Mouse (Mus musculus) cerebellum, adult 11-12 months (tissue): ENCODE measurements around the gene Pias4.
A peak's percentile ranks its signal among the peaks of the same experiment; 100 is the strongest.
"Not testable (repeated sequence)": the region's sequence is repeated elsewhere in the genome, so short reads cannot be mapped to it uniquely, and the experiment has no call there.

Source experiments
- DNase-seq: peaks from one replicate; pipeline ENCODE4 v3.0.0; 2022

Pias4 gene

DNA sequence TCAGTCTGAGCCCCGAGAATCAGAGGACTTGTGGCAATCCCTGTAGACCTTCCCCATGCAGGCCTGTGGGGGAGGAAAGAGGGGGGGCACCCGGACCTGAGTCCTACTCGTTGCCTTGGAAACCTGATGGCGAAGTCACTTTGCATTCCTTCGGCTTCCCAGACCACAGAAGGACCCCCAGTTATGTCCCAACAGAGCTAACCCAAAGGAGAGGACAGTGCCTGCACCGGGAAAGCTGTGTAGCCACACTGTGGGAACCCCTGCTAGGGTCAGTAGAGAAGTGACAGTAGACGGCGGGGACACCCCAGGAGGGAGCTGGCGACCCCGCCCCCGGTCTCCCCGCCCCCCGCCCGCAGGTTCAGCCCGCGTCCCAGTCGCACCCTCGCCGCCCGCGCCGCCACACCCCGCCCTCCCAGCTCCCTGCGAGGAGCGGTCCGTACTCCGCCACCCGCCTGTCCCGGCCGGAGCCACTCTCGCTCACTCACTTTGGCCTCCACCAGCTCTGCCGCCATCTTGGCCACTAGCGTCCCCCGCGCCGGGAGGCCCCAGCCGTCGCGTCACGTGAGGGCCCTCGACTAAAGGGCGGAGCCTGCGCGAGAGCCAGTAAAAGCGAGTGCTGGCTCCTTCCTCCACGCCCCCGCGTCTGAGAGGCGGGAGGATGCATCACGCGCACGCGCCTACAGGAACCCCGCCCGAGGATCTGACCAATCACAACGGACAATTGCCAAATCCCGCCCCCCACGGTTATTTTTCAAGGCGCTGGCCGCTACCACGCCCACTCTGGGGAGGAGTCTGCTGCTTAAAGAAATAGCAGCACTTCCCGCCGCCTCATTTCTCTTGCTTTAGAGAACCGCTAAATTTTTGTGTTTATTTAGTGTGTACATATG, at the start of gene Pias4:
Gene Pias4, minus strand, starts transcription at position 724 of the 887 bp plus-strand sequence.
- peak; percentile 100 for DNase-seq

DNA sequence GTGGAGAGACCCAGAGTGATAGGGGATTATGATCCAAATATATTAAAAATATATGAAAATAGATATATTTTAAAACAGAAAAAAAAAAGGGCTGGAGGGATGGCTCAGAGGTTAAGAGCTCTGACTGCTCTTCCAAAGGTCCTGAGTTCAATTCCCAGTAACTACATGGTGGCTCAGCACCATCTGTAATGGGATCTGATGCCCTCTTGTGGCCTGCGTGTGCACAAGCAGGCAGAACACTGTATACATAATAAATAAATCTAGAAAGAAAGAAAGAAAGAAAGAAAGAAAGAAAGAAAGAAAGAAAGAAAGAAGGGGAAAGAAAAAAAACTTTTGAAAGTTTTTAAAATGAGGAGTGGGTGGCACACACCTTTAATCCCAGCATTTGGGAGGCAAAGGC, 49.5 kb upstream of the Pias4 start:
- not testable (repeated sequence) for DNase-seq

DNA sequence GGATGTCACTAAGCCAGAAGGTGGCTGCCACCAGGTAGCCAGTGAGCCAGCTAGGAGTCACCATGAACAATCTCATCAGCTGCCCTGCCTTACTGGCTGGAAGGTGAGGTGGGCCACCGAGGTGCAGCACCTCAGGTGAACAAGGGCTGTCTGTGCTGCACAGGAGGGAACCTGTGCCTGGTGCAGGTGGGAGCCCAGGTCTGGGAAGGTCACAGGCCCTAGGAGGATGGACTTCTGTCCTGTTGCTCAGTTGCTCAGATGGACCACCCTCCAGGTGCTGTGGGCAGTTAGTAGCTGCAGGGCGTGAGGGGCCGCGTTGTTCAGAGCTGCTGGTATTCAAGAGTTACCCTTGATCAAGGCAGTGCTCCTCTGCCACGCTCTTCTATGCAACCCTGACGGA, 49.1 kb upstream of the Pias4 start:
- DNase-seq = no peak

DNA sequence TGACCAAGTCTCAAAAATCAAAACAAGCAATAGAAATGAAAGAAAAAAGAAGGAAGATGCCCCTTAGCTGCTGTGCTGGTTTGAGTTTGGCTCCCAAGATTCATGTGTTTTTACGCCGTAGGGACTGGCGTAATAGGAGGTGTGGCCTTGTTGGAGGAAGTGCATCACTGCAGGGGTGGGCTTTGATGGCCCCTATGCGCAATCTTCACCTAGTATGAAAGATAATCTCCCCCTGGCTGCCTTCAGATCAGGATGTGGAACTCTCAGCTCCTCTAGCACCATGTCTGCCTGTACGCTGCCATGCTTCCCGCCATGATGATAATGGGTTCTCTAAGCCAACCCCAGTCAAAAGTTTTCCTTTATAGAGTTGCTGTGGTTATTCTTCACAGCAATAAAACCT, 48.5 kb upstream of the Pias4 start:
- no peak for DNase-seq

DNA sequence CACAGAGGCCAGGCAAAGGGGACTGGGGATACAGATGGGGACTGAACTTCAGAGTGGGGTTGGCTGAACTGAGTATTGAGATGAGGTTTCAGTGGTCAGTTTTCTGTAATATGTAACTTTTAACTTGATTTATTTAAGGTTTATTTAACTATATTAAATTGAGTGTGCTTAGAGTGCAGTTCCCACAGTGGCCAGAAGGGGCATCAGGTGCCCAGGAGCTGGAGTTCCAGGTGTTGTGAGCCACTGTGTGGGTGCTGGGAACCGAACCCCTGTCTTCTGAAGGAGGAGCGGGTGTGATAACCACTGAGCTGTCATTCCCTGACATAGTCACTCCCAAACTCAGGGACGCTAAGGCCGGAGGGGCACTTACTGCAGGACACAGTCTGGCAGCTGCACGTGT, 42.4 kb upstream of the Pias4 start:
- no peak for DNase-seq

DNA sequence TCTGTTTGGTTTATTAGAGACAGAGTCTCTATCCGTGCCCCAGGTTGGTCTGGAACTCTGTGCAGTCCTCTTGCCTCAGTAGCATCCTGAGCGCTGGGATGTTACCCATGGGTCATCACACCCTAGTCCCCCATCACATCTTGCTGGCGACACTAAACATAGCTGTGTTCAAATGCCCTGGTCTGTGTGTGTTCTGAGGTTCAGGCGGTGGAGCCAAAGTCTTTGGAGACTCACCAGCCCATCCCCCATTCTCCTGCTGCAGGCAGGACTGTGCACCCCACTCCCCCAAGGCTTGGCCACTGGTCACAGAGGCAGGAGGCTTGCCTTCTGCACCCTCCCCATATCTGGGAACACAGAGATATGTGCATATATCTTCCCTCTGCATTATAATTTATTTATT, 36.4 kb upstream of the Pias4 start:
- DNase-seq = no peak

DNA sequence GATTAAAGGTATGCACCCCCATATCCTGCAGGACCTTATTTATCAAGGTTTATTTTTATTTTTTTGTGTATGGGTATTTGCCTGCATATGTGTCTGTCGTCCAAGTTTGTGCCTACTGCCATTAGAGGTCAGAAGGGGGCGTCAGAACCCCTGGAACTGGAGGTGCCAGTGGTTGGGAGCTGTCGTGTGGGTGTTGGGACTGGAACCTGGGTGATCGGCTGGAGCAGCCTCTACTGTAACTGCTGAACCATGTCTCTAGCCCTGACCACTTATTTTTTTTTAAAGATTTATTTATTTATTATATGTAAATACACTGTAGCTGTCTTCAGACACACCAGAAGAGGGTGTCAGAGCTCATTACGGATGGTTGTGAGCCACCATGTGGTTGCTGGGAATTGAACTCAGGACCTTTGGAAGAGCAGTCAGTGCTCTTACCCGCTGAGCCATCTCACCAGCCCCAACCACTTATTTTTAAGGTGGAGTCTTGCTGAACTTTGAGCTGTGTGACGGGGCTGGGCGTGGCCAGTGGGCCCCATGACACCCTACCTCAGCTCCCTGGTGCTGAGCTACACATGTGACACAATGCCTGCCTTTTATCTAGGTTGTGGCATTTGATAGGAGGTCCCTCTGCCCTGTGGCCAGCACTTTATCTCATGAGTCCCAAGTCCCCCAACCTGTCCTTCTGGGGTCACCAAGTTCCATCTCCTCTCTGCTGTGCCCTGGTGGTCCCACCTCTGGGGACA, 35.4 kb upstream of the Pias4 start:
- DNase-seq = no peak

DNA sequence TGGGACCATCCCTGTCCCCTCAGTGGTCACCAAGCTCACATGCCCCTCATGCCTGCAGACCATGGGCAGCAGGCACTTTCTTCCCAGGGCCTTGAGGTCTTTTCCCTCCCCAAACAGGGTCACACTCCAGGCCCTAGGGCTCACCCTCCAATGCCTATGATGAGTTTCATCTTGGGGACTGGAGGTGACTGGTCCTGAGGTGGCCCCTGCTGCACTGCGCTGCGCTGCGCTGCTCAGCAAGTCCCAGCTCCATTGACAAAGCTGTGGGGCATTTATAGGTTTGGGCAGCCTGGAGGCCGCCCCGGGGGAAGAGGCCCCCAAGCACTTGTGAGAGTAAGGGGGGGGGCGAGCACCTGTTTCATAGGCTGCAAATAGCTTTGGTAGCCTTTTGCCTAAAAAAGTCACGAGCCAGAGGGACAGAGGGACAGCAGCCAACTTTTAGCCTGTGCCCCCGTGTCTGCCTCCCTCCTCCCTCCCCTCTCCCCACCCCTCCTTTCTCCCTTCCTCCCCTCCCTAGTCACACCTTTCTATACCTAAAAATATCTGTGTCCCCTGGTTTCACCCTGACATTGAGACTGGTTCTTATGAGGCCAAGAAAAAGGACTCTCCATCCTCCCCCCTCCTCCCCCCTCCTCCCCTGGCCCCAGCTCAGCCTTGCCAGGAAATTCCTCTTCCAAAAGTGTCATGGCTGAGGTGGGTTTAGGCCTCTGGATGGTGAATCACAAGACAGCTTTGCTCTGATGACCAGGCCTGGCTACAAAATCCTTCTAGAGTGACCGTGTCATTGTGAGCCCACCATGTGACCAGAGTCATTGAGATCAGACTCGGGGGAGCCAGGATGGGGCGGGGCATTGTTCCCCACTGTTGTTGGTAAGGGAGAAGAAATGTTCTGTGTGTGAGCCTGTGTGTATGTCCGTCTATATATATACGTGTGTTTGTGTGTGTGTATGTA, 34.4 kb upstream of the Pias4 start, which contains the start of gene Nmrk2:
Gene Nmrk2, minus strand, starts transcription at position 245 of the 952 bp plus-strand sequence.
- no peak for DNase-seq

DNA sequence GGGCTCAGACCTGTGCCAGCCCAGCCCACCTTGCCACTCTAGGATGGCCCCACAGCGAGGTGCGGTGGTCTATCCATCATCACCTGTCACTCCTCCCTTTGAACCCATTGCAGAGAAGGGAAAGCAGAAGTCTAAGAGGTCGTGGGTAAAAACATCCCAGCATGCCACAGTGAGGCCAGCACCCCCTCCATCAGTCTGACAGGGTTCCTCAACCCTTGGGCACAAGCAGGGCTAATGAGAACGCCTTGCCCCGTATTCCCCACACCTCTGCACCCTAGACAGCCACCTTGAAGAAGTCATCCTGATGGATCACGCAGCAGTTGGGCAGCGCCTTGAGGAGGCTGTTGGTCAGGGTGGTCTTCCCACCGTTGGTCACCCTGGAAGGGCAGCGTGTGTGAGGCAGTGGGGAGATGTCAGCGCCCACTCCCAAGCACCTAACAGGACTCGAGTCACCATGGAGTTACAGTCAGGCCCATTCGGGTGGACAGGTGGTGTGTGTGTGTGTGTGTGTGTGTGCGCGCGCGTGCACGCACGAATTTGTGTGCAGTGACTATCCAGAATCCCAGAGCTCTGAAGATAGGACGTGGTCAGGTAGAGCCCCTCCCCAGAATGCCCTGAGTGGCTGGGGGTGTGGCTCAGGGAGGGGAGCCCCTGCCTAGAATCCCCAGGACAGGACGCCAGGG, 33.0 kb upstream of the Pias4 start:
- no peak for DNase-seq

DNA sequence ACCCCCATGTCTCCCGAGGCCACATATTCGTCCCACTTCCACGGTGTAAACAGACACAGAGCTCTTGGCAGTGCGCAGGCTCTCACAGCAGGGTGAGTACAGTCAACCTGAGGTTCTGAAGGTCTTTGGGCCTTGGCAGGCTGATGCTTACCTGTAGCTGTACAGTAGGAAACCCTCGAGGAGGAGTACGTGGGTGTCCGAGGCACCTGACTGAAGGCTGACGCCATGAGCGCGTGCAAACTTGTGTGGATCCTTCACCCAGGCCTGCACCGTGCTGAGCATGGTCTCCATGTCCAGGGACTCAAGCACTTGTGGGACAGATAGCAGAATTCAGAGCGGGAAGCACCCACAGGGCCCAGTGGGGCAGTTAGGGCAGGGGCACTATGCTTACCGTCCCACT, 32.4 kb upstream of the Pias4 start:
- no peak for DNase-seq

DNA sequence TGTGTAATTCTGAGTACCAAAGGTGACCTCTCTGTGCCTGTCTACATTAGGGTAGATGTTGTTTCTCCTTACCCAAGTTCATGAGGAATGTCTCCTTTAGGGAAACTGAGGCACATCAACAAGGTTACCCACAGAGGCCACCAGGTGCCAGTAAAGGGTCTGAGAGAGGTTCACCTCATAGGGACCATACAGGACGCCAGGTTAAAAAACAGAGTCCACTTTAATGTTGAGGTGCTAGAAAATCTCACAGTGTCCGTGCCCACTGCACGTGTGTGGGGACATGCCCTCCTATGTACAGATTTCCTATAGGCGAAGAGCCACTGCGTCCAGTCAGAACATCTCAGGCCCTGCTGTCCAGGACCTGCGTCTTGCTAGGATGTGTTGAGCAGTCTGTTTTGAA, 31.3 kb upstream of the Pias4 start:
- no peak for DNase-seq

DNA sequence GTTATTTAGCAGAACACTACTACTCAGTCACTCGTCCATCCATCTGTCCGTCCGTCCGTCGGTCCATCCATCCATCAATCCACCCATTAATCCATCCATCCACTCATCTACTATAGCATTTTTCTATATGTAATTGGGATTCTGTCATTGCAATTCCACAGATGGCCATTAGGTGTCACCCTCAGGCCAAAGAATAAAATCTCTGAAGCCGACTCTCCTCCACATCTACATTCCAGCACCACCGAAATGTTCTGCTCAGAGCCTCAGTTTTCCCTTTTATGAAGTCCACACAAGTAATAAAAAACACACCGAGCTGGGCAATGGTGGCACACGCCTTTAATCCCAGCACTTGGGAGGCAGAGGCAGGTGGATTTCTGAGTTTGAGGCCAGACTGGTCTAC, 30.5 kb upstream of the Pias4 start:
- no peak for DNase-seq

DNA sequence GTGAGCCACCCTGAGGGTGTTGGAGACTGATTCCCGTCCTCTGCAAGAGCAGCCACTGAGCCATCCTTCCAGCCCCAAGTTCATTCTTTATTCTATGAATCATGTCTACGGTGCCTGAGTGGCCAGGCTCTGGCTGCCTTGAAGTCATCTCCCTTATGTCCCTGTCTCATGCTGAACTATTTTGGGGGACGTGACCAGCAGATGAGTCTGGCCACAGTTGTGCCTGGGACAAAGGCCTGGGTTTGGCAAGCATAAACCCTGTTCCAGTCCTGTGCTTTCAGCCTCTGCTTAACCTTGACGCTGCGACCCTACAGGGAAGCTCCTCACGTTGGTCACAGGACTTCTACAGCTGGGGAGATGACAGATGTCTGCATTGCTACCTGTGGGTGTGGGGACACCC, 29.6 kb upstream of the Pias4 start:
- no peak for DNase-seq

DNA sequence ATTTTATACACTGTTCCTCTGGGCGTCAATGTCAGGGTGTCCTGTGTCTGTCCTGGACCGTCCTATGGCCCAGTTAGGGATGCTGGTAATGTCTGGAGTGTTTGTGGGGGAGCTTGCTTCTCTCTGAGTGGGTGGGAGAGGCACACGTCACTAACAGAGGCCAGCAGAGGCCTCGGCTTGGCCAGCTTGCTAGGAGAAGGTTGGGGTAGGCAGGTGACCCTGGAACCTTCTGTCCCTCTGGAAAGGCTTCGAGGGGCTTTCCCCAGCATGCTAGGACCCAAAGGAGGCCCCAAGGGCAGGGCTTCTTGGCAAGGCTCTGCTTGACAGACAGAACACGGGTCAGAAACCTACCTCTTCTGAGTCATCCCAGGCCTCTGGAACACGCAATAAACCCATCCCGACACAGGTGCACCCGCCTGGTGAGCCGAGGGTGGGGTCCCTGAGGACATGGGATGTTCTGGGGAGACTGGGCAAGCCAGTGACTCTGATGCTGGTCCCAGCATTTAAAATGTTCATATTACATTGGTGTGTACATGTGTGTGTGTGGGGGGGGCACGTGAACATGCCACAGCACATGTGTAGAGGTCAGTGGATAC, 28.8 kb upstream of the Pias4 start:
- no peak for DNase-seq

DNA sequence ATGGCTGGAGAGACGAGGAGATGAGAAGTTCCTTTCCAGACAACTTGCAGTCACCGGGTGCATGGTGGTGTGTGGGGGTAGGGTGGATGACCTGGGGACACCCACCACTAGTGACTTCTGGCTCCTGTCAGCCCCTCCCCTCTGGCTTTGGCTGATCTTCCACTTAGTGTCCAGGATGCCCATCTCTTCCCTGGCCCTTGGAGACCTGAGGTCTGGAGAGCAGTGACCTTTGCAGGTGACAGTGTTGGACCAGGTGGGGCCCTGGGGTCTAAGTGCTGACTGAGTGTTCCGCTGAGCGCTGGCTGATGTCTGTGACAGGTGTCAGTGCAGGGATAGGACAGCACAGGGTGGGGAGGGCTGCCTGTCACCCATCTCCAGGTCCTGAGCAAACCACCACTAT, 27.6 kb upstream of the Pias4 start:
- no peak for DNase-seq

DNA sequence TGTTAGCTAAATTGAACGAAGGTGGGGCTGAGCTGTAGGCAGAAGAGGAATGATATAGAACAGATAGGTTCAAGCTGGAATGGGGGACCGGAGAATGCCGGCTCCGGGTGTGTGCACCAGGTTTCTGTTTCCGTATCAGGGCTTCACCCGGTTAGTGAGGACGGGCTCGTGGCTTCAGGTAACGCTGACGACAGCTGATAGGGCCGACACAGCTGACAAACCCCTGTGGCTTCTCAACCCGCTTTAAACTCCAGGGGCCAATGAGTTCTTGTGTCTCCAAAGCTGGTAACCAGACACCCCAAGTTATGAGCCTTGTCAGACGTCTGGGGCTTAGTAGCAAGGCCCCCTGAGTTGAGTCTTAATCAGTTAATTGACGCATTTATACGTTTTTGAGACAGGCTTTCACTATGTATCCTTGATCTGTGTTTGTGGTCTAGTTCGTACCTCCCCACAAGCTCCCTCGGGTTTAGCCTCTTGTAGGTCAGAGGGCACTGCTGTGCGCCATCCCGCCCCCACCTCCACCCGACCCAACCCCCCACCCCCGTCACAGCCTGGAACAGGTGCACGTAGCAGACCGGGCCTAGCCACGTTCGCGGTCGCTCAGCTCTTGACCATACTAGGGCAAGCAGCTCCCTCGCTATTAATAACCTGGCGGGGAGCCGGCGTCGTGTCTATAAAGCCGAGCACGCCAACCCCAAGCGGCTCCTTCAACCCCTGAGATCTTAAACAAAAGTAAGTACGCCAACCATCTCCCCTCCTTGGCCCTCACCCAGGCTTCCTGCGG, 26.5 kb upstream of the Pias4 start:
- peak; percentile 68 for DNase-seq

DNA sequence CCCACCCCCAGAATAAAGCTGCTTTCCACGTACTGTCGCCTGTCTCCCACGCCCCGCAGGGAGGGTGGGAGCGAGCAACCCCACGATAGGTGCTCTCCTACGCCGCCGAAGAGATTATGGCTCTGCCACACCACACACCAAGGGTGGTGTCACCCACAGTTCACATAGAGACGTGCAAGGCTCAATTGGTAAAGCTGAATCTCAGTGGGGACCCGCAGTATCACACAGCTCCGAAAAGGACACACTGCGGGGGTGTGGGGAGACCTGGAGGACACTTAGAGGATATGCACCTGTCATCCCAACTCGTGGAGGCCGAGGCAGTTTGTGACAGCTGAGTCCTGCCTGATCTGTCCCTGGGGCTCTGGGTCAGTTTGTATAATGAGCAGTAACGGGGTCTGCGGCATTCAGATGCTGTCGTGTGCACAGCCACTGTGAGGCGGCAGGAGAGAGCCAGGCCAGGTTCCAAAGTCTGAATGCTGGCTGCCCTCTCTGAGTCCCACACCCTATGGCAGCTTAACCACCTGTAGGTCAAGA, 25.3 kb upstream of the Pias4 start:
- DNase-seq = peak; percentile 76

DNA sequence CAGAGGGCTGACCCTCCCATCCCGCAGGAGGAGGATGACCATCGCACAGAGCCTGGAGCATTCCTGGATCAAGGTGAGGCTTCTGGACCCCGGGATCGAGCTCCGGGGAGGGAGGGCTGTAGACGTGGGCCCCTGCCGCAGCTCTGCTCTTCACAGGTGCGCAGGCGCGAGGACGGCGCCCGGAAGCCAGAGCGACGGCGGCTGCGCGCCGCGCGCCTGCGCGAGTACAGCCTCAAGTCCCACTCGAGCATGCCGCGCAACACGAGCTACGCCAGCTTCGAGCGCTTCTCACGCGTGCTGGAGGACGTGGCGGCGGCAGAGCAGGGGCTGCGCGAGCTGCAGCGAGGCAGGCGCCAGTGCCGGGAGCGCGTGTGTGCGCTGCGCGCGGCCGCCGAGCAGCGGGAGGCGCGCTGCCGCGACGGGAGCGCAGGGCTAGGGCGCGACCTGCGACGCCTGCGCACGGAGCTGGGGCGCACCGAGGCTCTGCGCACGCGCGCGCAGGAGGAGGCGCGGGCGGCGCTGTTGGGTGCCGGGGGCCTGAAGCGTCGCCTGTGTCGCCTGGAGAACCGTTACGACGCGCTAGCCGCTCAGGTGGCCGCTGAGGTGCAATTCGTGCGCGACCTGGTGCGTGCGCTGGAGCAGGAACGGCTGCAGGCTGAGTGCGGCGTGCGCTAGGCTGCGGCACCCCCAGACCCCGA, 24.7 kb upstream of the Pias4 start:
- DNase-seq = peak; percentile 91

DNA sequence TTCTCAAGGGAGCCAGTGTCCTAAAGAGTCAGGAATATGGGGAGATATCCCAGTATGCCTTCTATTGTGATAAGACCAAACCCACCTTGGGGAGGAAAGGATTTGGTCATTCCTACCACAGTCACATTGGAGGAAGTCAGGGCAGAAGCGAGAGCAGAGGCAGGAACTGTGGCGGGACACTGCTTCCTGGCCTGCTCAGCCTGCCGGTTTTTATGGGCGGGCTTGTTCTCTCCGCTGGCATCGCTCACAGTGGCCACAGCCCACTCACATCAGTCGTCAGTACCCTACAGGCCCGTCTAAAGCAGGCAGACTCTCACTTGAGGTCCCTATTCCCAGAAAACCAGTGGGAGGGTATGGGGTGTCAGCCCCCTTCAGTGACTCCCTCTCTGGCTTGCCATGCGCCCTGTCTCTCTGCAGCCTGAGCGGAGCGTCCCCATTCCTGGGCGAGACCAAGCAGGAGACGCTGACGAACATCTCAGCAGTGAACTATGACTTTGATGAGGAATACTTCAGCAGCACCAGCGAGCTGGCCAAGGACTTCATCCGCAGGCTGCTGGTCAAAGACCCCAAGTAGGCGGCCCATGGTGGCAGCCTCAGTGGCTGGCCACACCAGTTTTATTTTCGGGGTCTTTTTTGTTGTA, 23.7 kb upstream of the Pias4 start:
- DNase-seq = no peak

DNA sequence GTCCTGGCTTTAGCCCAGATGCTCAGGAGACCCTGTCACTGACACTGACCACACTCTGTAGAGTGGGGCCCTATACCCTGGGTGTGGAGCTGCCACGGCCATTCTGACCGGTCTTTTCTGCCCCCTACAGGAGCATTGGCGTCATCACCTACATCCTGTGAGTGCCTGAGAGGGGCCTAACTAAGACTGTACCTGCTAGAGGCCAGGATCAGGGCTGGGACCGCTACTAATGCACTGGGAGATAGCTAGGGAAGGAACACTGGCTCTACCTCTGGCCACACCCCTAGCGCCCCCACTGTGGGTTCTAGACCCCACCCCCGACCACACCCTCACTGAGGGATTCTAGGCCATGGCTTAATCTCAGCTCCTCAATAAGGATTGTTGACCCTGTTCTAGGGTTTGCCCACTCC, 23.2 kb upstream of the Pias4 start:
- peak; percentile 60 for DNase-seq
